Mouse (Mus musculus): ENCODE results near the gene Inip. TPM values are rescaled to one million over a fixed set of nuclear protein-coding genes. Genes with fewer than 3 reads are reported as not detected.

Inip gene
- polyA plus RNA-seq, 1 experiment from 2014 or later = 41.4 TPM

- Histone ChIP-seq H3K9ac (ENCODE audit: low read length) (no peak overlapping the region), H3K27ac (ENCODE audit: low read length) (no peak overlapping the region), H3K4me3 (replicated peaks; ENCODE audit: low read length) (no peak overlapping the region), H3K4me1 (ENCODE audit: control insufficient read depth, insufficient read depth, low read length) (peaks cover 8% of the 10 kb centered on the region; the same call in 1 of the 2 replicates), H3K4me2 (ENCODE audit: low read depth, low read length) (no peak overlapping the region), H3K36me3 (ENCODE audit: control insufficient read depth, insufficient read depth, low read length) (no peaks in the 10 kb centered on the region), H3K9me3 (replicated peaks; ENCODE audit: control insufficient read depth, low read length) (no peaks in the 10 kb centered on the region), H3K27me3 (ENCODE audit: control insufficient read depth, insufficient read depth, low read length) (no peaks in the 10 kb centered on the region)
- ATAC-seq (ENCODE audit: insufficient read depth, low FRiP score) = no peak
- 71% methylated on average over 5 of the region's 5 CpGs for WGBS
Observed at GRCm38 (mm10) chr4:59817790-59818189, 16.4 kb upstream of the Inip start.

GRCm38 (mm10) chr4:59816477-59816876, 15.1 kb upstream of the Inip start:
- no peaks in the 10 kb centered on the region for H3K36me3 ChIP-seq (ENCODE audit: control insufficient read depth, insufficient read depth, low read length)
- H3K27ac ChIP-seq (ENCODE audit: low read length) = no peak overlapping the region
- H3K4me2 ChIP-seq (ENCODE audit: low read depth, low read length) = no peak overlapping the region
- H3K9me3 ChIP-seq (replicated peaks; ENCODE audit: control insufficient read depth, low read length) = no peaks in the 10 kb centered on the region
- no peak for ATAC-seq (ENCODE audit: insufficient read depth, low FRiP score)
- no peak overlapping the region for H3K4me3 ChIP-seq (replicated peaks; ENCODE audit: low read length)
- peaks cover 8% of the 10 kb centered on the region; the same call in 1 of the 2 replicates for H3K4me1 ChIP-seq (ENCODE audit: control insufficient read depth, insufficient read depth, low read length)
- WGBS = 61% methylated on average over 9 of the region's 9 CpGs
- no peak overlapping the region for H3K9ac ChIP-seq (ENCODE audit: low read length)
- H3K27me3 ChIP-seq (ENCODE audit: control insufficient read depth, insufficient read depth, low read length) = no peaks in the 10 kb centered on the region

DNA sequence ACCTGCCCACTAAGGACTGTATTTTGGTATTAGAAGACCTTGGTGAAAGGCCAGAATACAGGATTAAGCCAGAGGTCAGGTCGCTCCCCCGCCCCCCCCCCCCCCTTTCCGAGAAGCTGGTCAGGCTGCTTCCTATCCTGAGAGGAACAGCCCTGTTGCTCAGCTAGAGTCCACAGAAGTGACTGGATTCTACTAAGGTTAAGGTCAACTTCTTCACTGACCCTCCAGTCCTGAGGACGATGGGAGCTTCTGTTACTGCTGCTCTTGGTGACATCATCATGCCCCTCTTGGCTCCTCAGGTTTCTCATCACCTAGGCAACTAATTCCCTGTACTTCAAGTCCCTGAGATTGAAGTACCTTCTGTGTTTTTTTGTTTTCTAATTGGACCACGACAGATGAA, 14.6 kb upstream of the Inip start:
- H3K27me3 ChIP-seq (ENCODE audit: control insufficient read depth, insufficient read depth, low read length) = no peaks in the 10 kb centered on the region
- no peak overlapping the region for H3K9ac ChIP-seq (ENCODE audit: low read length)
- H3K27ac ChIP-seq (ENCODE audit: low read length) = no peak overlapping the region
- H3K4me3 ChIP-seq (replicated peaks; ENCODE audit: low read length) = no peak overlapping the region
- no peak overlapping the region for H3K4me2 ChIP-seq (ENCODE audit: low read depth, low read length)
- peaks cover 8% of the 10 kb centered on the region; the same call in 1 of the 2 replicates for H3K4me1 ChIP-seq (ENCODE audit: control insufficient read depth, insufficient read depth, low read length)
- ATAC-seq (ENCODE audit: insufficient read depth, low FRiP score) = no peak
- H3K9me3 ChIP-seq (replicated peaks; ENCODE audit: control insufficient read depth, low read length) = no peaks in the 10 kb centered on the region
- 48% methylated on average over 5 of the region's 5 CpGs for WGBS
- no peaks in the 10 kb centered on the region for H3K36me3 ChIP-seq (ENCODE audit: control insufficient read depth, insufficient read depth, low read length)

GRCm38 (mm10) chr4:59815121-59815810, 13.9 kb upstream of the Inip start:
- H3K9me3 ChIP-seq (replicated peaks; ENCODE audit: control insufficient read depth, low read length) = no peaks in the 10 kb centered on the region
- H3K4me1 ChIP-seq (ENCODE audit: control insufficient read depth, insufficient read depth, low read length) = peaks cover 8% of the 10 kb centered on the region; the same call in 1 of the 2 replicates
- no peak overlapping the region for H3K4me2 ChIP-seq (ENCODE audit: low read depth, low read length)
- no peaks in the 10 kb centered on the region for H3K36me3 ChIP-seq (ENCODE audit: control insufficient read depth, insufficient read depth, low read length)
- H3K27me3 ChIP-seq (ENCODE audit: control insufficient read depth, insufficient read depth, low read length) = no peaks in the 10 kb centered on the region
- H3K27ac ChIP-seq (ENCODE audit: low read length) = no peak overlapping the region
- no peak overlapping the region for H3K4me3 ChIP-seq (replicated peaks; ENCODE audit: low read length)
- 70% methylated on average over 4 of the region's 4 CpGs for WGBS
- no peak overlapping the region for H3K9ac ChIP-seq (ENCODE audit: low read length)
- no peak for ATAC-seq (ENCODE audit: insufficient read depth, low FRiP score)

GRCm38 (mm10) chr4:59814094-59814493, 12.7 kb upstream of the Inip start:
- WGBS = 59% methylated on average over 7 of the region's 7 CpGs
- no peak overlapping the region for H3K27ac ChIP-seq (ENCODE audit: low read length)
- H3K4me2 ChIP-seq (ENCODE audit: low read depth, low read length) = no peak overlapping the region
- H3K27me3 ChIP-seq (ENCODE audit: control insufficient read depth, insufficient read depth, low read length) = no peaks in the 10 kb centered on the region
- H3K4me3 ChIP-seq (replicated peaks; ENCODE audit: low read length) = no peak overlapping the region
- H3K9ac ChIP-seq (ENCODE audit: low read length) = no peak overlapping the region
- ATAC-seq (ENCODE audit: insufficient read depth, low FRiP score) = 0 out of 2 replicates have a peak, but pooled peaks have one; percentile 31
- no peaks in the 10 kb centered on the region for H3K36me3 ChIP-seq (ENCODE audit: control insufficient read depth, insufficient read depth, low read length)
- peaks cover 8% of the 10 kb centered on the region; the same call in 1 of the 2 replicates for H3K4me1 ChIP-seq (ENCODE audit: control insufficient read depth, insufficient read depth, low read length)
- H3K9me3 ChIP-seq (replicated peaks; ENCODE audit: control insufficient read depth, low read length) = no peaks in the 10 kb centered on the region

GRCm38 (mm10) chr4:59808396-59808795, 7.0 kb upstream of the Inip start:
- no peak overlapping the region for H3K9ac ChIP-seq (ENCODE audit: low read length)
- no peaks in the 10 kb centered on the region for H3K27me3 ChIP-seq (ENCODE audit: control insufficient read depth, insufficient read depth, low read length)
- H3K4me2 ChIP-seq (ENCODE audit: low read depth, low read length) = no peak overlapping the region
- H3K4me3 ChIP-seq (replicated peaks; ENCODE audit: low read length) = no peak overlapping the region
- H3K27ac ChIP-seq (ENCODE audit: low read length) = no peak overlapping the region
- no peaks in the 10 kb centered on the region for H3K9me3 ChIP-seq (replicated peaks; ENCODE audit: control insufficient read depth, low read length)
- WGBS = 80% methylated on average over 5 of the region's 5 CpGs
- ATAC-seq (ENCODE audit: insufficient read depth, low FRiP score) = no peak
- H3K36me3 ChIP-seq (ENCODE audit: control insufficient read depth, insufficient read depth, low read length) = no peaks in the 10 kb centered on the region
- 0 out of 2 replicates have a peak, but pooled peaks cover 4% of the 10 kb centered on the region for H3K4me1 ChIP-seq (ENCODE audit: control insufficient read depth, insufficient read depth, low read length)

DNA sequence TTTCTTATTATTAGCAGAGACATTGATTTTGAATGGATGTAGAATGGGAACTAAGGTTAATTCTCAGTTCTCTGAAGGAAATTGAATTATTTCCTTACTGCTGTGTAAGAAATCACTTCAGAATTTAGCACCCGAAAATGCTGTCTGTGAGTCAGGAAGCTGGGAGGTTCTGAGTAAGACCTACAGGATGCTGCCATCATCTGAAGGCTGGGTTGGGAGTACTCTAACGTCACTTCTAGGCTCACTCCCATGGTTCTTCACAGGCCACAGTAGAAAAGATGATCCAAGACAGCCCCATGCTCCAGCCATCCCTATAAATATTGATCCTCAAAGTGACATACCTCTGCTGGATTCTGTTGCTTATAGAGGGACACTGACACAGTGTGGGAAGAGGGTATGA, 6.1 kb upstream of the Inip start:
- H3K4me3 ChIP-seq (replicated peaks; ENCODE audit: low read length) = no peak overlapping the region
- 0 out of 2 replicates have a peak, but pooled peaks cover 4% of the 10 kb centered on the region for H3K4me1 ChIP-seq (ENCODE audit: control insufficient read depth, insufficient read depth, low read length)
- H3K36me3 ChIP-seq (ENCODE audit: control insufficient read depth, insufficient read depth, low read length) = no peaks in the 10 kb centered on the region
- H3K9me3 ChIP-seq (replicated peaks; ENCODE audit: control insufficient read depth, low read length) = no peaks in the 10 kb centered on the region
- WGBS = 68% methylated on average over 2 of the region's 2 CpGs
- no peak overlapping the region for H3K9ac ChIP-seq (ENCODE audit: low read length)
- H3K4me2 ChIP-seq (ENCODE audit: low read depth, low read length) = peak overlapping the region; percentile 98; the same call in 1 of the 2 replicates
- H3K27me3 ChIP-seq (ENCODE audit: control insufficient read depth, insufficient read depth, low read length) = no peaks in the 10 kb centered on the region
- no peak overlapping the region for H3K27ac ChIP-seq (ENCODE audit: low read length)
- no peak for ATAC-seq (ENCODE audit: insufficient read depth, low FRiP score)

DNA sequence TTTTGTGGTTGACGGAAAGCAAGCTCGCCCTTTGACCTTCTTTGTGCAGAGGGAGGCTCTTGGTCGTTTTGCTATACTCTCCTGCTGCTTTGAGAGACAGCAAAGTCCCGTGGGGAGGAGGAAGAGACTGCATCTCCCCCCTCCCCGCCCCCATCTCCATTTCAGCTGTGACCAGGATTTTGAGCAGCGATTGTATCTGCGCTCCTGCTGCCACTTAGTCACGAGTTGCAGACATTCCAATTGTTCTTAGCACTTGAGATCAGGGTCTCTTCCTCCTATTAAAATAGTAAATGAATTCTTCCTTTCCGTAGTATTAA, 5.4 kb upstream of the Inip start:
- peak overlapping the region; percentile 84 for H3K9ac ChIP-seq (ENCODE audit: low read length)
- no peak for ATAC-seq (ENCODE audit: insufficient read depth, low FRiP score)
- no peaks in the 10 kb centered on the region for H3K36me3 ChIP-seq (ENCODE audit: control insufficient read depth, insufficient read depth, low read length)
- peak overlapping the region; percentile 75 for H3K4me3 ChIP-seq (replicated peaks; ENCODE audit: low read length)
- WGBS = 4% methylated on average over 9 of the region's 9 CpGs
- no peak overlapping the region for H3K27ac ChIP-seq (ENCODE audit: low read length)
- H3K4me2 ChIP-seq (ENCODE audit: low read depth, low read length) = peak overlapping the region; percentile 98
- H3K27me3 ChIP-seq (ENCODE audit: control insufficient read depth, insufficient read depth, low read length) = no peaks in the 10 kb centered on the region
- H3K4me1 ChIP-seq (ENCODE audit: control insufficient read depth, insufficient read depth, low read length) = 0 out of 2 replicates have a peak, but pooled peaks cover 4% of the 10 kb centered on the region
- no peaks in the 10 kb centered on the region for H3K9me3 ChIP-seq (replicated peaks; ENCODE audit: control insufficient read depth, low read length)

DNA sequence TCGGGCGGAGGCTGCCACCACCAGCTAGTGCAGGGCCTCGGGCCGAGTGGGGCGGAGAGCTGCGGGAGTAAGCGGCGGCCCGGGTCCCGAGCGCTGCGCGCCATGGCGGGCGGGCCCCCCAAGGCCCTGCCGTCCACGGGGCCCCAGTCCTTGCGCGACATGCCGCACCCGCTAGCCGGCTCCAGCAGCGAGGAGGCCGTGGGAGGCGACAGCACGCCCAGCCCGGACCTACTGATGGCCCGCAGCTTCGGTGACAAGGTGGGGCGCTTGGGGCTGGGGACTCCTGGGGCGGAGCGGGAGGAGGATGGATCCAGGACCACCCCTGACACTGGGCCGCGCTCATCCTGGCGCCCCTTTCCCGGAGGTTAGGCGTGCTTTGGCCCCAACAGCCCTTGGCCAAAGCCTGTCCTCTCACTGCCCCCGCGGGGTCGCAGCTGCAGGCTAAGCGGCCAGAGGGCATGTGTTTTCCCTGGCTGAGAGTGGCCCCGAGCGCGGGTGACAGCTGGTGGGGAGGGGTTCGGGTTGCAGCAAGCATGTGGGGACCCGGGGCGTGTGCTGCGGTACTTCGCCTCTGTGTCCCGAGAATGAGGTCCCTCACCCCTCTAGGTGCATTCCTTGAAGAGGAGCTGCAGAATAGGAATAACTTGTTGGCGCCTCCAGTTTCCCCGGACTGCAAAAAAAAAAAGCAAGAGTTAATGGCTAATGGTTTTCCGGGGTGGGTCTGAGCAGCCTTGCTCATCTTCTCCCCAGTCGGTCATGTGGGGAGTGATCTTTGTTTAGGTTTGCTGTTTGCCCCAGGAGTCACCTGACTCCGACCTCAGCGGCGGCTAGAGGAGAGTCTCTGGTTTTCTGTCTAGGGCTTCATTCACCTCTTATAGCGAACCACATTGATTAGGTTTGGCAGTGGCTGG, 4.8 kb upstream of the Inip start:
- peak; percentile 64; the same call in 1 of the 2 replicates for ATAC-seq (ENCODE audit: insufficient read depth, low FRiP score)
- no peaks in the 10 kb centered on the region for H3K36me3 ChIP-seq (ENCODE audit: control insufficient read depth, insufficient read depth, low read length)
- peak overlapping the region; percentile 57 for H3K27ac ChIP-seq (ENCODE audit: low read length)
- no peaks in the 10 kb centered on the region for H3K27me3 ChIP-seq (ENCODE audit: control insufficient read depth, insufficient read depth, low read length)
- WGBS = under 1% methylated on average over 58 of the region's 58 CpGs
- H3K9me3 ChIP-seq (replicated peaks; ENCODE audit: control insufficient read depth, low read length) = no peaks in the 10 kb centered on the region
- peak overlapping the region; percentile 98 for H3K4me2 ChIP-seq (ENCODE audit: low read depth, low read length)
- H3K9ac ChIP-seq (ENCODE audit: low read length) = peak overlapping the region; percentile 84
- H3K4me1 ChIP-seq (ENCODE audit: control insufficient read depth, insufficient read depth, low read length) = 0 out of 2 replicates have a peak, but pooled peaks cover 4% of the 10 kb centered on the region
- H3K4me3 ChIP-seq (replicated peaks; ENCODE audit: low read length) = peak overlapping the region; percentile 75

All from stomach, embryonic 16.5 days (tissue).